Mouse (Mus musculus) monocyte, adult 2 months (primary cell): ENCODE data around the gene Rnf138rt1.

Experiments
- DNase-seq, 2 experiments: peaks; one replicate each; pipeline ENCODE4 v3.0.0; 2022; ENCODE audit warnings: low spot score in 2 of 2, low read depth in 1 of 2

The Rnf138rt1 gene

GRCm38 (mm10) chrX:163760617-163761434, at the start of gene Rnf138rt1:
Rnf138rt1 (minus strand) TSS chrX:163761329.
- DNase-seq: no peak

- no peak for DNase-seq
These were observed 46.1 kb upstream of the Rnf138rt1 start for GRCm38 (mm10) chrX:163807270-163807669.

- no peak for DNase-seq
These were observed 5.2 kb upstream of the Rnf138rt1 start for GRCm38 (mm10) chrX:163766290-163766689.

GRCm38 (mm10) chrX:163761435-163761828, 303 bp upstream of the Rnf138rt1 start:
- DNase-seq: no peak

- no peak for DNase-seq
These were observed 15.1 kb downstream of the Rnf138rt1 start for GRCm38 (mm10) chrX:163745996-163746395.

- no peak for DNase-seq
These were observed 17.2 kb downstream of the Rnf138rt1 start for GRCm38 (mm10) chrX:163743896-163744295.

- no peak for DNase-seq
These were observed 22.2 kb downstream of the Rnf138rt1 start for GRCm38 (mm10) chrX:163738904-163739303.

- no peak for DNase-seq
These were observed 27.0 kb downstream of the Rnf138rt1 start for GRCm38 (mm10) chrX:163734145-163734544.

GRCm38 (mm10) chrX:163723630-163724029, 37.5 kb downstream of the Rnf138rt1 start:
- no peak for DNase-seq

- no peak for DNase-seq
These were observed 38.1 kb downstream of the Rnf138rt1 start for GRCm38 (mm10) chrX:163722785-163723577.

GRCm38 (mm10) chrX:163720597-163720996, 40.5 kb downstream of the Rnf138rt1 start:
- DNase-seq: no peak
